Mouse (Mus musculus) testis, postnatal 10 days (tissue): ENCODE measurements at regions not wholly inside any gene's neighbourhood (a gene's known extent, or its start where the extent isn't known, plus 50 kb on each side); places are given as distances from the start of the nearest gene placed in this dataset.

Source experiments
- DNase-seq: peaks from one replicate; pipeline ENCODE4 v3.0.0; 2021; ENCODE audit warnings: low spot score

DNA sequence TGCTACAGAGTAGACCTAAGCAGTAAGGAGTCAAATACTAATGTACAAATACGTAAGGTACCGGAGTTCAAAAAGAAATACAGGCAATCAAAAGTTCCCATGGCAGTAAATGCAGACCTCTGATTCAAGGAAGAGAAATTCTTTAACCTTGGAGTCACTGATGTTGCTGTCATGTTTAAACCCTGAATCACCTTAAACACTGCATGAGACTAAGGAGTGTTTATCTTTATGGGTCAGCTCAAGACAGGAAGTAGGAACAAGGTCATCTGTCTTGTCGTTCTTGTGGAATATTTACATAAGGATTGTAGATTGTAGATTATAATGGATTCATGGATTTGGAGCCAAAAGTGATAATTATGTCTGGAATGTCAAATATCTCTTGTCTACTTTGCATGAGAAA is 1708.7 kb upstream of the Slc10a2 start:
- DNase-seq = no peak

DNA sequence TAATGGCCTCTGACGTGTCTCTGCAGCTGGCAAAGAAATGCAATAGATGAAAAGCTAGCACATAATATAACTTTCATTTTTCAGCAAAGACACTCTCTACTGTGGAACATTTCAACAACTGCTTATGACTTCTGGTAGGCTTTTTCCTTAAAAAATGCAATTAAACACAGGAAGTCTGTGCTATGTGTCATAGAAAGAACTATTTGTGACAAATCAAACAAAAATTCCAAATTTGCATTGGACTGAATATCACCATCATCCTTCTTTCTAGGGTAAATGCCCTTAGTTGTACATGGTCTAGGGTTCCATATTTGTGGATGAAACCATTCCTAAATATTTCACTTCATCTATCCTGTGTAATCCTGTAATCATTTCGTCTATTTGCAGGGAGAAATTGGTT is 1702.0 kb upstream of the Slc10a2 start:
- no peak for DNase-seq

DNA sequence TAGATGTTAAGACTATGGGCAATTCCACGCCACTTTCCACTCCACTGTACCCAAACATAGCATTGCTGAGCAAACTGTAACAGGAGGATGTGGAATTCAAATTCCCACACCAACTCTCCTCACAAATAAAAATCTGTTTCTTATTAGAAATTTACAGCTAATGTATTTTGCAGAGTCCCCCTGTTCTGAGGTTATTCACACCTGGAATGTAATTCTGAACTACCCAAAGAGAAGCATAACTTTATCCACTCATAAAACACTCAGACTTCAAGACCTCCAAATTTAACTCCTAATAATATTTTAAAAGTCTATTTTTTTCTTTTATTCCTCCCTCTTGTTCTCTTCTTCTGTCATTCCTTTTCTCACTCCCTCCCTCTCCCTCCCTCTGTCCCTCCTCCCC is 1698.0 kb upstream of the Slc10a2 start:
- DNase-seq = no peak

DNA sequence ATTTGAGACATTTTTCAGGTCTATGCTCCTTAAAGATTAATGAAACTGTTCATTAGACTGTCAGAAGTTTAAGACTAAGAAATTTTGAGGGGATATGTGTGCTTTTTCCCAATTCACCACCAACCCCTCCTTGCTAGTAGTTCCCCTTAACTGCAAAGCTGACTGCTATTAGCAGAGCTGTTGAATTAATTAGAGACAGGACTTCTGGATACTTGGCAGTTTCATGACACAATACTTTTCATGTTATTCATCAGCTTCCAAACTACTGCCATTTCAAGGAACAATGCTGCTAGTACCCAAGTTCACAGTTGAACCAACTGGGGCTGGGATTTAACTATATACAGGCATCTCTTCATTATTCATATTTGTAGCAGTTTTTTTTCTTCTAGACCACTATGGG is 1695.9 kb upstream of the Slc10a2 start:
- DNase-seq = no peak

DNA sequence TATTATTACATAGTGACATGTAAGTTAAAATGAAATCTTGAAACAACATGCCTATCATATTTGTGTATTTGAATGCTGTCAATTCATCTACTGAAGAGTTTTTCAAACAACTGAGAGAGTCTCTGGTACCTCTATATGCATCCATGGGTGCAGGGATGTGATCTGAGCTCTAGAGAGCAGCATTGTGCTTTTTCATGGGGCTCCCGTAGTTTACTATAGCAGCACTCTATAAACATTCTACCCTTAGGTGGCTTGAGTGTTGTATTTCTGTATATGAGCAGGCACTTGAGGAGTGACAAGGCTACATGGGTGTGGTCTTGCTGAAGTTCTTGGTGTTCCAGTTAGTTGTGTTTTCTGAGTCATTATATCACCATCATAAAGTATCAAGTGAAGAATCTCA is 1683.9 kb upstream of the Slc10a2 start:
- no peak for DNase-seq

DNA sequence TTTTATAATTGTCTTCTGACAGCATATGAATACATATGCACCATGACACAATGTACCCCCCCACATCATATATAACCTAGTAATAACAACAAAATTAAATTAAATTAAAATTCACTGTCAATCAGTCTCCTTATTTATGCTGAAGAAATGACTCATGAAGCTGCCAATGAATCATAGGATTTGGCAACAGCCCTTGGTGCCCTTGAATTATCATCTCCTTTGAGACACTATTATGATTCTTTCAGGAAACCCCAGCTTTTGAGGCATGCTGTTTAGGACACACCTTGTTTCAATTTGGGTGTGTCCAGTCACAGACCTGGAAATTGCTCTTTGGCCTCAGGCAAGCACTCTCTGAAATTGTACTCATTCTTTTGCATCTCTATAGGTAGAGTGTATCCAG is 1675.8 kb upstream of the Slc10a2 start:
- no peak for DNase-seq

DNA sequence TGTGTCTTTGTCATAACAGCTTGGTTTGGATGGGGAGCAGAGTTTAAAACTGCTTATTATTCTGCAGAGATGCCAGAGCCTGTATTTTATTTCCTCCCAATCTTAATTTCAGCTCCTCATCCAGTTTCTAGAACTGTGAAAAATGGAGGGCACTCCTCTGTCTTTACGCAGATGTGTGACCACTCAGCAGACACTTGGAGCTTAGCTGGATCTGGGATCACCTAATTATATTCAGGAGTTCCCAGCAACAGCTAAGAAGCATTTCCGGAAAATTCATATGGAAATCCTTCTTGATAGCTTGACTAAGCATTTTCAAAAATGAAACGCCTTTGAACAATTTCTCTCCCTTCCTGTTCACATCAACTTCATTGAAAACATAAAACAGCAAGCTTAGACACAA is 1670.0 kb upstream of the Slc10a2 start:
- no peak for DNase-seq

DNA sequence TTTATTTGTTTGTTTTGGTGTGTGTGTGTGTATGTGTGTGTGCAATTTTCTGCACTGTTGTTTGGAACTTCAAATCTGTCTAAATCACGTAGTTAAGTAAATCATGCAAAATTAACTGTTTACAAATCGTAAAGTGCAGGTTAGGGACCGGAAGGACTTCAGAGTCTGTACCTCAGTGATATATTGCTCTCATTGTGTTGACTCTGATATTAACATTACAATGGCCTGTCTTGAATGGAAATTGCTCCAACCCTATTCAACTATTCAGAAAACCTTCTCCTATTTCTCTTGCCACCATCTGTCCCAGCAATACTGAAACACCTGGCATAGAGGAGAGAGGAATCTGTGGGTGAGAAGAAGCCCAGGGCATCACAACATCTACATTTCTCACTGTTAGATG is 1624.4 kb upstream of the Slc10a2 start:
- DNase-seq = no peak

DNA sequence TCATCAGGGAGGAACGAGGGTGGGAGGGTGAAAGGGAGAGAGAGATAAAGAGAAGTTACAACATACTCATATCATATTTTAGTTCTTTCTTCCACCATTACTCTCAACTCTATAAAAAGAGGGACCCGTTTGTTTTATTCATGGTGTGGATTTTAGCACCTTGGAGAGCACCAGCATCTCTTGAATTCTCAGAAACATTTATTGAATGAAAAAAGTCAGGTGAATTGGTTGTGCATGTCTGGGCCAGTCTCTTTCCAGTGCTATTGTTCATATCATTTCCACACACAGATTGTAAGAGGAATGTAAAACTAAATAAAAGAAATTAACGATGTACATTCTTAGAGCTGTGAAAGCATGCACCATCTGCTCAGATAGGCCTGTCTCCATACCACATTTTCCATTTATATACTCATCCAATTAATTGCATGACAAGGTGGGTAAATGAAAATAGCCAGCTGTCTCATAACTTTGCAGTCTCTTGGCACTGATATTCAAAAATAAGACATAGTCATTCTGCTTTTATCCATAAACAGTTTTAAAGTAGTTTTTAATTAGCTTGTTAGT is 1603.8 kb upstream of the Slc10a2 start:
- no peak for DNase-seq

DNA sequence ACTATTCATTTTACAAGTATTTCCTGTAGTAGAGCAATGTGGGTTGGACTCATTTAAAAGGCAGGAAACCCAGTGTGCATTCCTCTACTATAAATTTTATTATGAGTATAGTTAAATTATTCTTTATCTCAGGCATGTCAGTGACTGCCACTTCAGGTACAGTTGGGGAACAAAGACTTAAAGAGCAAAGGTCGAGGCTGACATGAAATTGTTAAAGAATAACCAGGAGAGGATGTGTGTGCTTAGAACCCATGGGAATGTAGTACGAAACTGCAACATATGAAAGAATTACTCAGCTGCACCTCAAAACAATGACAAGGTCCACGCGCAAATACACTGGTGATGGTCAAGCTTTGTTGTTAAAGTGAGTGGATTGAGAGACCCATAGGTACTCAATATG is 1583.4 kb upstream of the Slc10a2 start:
- no peak for DNase-seq

DNA sequence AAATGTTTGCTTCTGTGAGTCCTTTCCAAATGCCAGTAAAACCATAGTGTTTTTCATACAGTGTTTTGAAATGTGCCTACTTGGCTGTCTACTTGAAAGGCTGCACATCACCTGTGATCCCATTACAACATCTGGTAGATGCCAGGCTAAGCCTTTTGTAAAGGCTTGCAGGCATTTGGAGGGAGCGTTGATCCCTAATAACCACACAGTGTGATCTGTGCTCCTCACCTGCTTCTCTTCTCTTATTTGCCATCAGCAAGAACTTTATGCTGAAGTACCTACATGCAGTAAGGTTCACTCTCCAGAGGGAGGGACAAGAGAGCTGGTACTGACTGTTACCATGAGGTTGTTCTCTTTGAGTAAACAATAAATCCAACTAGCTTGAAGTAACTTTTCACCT is 1553.7 kb upstream of the Slc10a2 start:
- no peak for DNase-seq

DNA sequence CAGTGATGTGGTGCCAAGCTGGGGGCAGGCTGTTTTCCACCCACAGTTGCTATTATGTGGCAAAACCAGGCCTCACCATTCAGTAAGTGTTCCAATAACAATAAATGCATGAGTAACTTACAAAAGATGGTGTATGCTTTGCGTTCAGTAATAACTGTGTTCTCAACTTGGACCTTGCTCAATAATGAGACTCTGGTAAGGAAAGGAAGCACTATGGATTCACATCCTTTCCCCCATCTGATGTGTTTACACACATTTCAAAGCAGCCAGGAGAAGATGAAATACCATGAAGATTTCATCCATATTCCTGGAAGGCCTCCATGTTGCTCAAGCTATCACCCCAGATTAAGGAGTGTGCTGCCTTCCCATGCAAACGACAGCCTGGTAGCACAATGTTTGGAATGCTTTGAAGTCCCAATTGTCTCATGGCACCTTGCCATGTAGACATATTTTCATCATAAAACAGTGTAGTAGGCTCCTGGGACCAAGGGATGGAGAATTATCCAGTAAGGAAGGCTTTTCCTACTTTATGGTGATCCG is 1552.4 kb upstream of the Slc10a2 start:
- no peak for DNase-seq

DNA sequence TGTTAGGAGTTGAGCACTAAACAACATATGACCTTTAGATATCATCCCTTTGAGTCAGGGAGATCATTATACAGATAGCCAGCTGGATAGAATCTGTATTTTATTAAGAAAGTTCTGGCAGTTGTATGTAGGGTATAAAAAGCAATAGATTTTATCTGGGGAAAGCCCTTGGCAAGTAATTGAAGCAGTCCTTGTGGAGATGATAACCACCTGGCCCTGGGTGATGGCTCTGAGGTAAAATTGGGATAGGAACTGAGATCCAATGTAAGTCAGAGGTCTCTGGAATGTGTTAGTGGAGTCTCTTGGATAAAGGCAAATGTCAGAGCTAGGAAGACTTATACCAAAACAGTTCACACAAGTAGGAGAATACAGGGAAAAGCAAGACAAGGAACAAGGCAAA is 1547.0 kb upstream of the Slc10a2 start:
- DNase-seq = no peak

DNA sequence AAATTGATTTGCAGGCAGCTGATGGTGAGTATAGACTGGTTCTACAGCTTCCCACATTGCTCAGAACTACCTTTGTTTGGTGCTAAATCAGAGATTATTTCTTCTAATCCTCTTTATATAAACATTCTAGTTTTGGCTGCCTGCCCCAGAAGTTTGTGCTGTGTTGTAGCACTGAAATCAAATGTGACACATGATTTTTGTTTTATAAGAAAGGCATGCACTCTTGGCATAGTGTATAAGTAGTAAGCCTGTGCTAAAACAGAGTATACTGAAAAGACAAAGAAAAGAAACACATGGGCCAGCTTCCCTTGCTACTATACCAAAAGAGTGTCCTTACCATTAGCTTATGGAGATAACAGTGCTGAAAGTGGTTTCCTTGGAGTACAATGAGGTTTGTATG is 1542.9 kb upstream of the Slc10a2 start:
- no peak for DNase-seq

DNA sequence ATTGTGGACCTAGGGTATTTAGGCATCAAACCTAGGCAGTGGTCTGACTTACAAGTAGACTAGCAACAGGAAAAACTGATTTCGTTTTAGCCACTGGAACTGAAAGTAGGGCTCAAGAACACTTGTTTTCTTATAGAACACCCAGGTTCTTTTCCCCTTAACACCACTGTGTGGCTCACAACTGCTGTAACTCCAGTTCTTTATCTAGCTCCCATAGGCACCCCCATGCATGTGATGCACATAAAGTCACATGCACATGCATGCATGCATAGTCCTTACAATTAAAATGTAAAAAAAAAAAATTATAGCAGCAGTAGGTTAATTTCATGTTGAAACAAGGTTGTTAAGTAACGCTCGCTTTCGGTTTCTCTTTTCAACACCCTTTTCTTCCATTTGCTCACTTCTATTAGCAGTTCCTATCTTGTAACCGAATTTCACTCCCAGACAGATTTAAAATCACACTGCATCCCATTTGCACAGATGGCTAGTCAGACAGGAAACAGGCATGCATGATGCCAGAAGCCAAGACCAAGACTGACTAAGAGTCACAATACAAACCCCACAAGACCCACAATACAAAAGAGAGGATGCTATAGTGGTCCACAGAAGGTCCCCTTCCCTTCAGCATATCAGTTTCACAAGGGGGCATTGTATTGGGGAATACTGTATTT is 1540.3 kb upstream of the Slc10a2 start:
- no peak for DNase-seq

DNA sequence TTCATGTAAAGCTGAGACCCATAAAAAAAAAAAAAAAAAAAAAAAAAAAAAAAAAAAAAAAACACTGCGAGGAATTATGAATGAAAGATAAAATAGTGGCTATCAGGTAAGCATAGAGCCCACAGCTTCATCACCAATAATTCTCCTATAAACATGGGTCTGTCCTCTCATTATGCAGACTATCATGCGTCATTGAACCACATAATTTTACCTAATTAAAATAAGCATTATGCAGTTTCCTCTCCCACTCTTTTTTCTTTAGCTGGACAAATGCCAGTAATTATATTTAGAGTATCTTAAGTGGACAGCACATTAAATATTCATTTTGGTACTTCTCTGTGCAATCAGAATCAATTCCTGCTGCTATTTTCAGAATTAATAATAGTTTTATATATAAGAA is 1539.2 kb upstream of the Slc10a2 start:
- no peak for DNase-seq

DNA sequence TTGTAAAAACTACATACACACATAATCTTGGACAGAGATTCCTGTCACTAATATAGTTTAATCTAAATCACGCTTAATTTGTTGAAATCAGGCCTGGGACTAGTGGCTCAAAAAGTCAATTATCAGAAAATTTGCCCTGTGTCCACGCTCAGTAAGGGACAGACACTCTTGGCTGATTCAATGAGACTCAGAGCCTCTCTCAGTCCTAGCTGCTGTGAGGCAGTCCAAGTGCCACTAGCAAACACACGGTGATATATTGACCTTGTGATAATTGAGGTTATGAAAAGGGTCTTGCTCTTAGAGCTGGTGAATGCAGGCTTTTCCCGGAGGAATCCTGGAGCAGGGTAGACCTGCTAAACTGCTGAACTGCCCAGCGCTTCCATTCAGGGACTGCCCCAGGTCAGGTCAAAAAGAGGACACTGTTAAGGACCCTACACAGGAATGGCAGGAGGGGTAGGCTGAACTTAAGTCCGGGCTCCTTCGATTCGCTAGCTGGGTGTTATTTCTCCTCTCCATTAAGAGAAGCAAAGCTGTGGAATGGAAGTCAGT is 1521.9 kb upstream of the Slc10a2 start:
- DNase-seq = no peak

DNA sequence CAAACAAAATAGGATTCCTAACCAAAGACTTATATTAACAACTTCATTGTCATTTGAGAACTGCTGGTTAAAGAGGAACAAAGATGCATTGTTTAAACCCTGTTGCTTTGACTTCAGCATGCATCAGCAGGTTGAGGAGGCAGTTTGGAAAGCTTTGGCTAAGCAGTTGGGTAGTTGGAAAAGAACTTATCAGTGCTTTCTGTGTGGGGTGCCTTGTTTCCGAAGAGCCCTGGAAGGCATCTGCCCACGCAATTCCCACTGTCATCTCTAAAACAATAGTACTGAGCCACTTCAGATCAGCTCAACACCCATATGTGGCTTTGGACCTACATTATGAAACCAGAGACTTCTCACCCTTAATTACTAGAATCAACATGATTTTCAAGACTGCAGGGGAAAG is 1503.7 kb upstream of the Slc10a2 start:
- no peak for DNase-seq

DNA sequence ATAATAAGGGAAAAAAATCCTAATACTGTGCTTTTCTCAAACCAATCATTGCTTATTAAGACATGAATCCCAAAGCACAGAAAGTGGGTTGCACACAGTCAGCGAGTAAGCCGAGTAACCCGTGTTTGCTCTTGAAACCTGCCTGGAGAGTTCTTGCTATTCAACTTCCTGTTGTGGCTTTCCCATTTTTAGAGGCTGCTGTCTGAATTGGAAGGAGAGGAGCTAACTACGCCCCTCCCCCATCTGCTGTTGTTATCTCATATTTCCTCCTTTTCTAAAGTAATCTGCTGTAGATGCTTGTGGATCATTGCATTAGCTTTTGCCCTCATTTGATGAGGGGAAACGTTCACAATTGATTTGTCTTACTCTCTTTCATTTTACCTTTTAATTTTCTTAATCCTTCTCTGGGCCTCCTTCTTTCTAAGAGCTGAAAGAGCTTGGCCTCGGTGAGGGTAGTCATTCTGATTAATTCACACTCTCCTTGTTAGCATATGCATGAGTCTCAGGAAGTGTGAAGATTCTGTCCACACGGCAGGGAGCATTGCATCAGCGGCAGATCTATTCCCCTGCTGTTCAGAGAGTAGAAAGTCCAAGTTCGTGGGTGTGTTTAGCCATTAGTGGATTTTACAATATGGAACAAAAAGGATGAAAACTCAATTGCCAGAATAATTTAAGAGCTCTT is 1501.8 kb upstream of the Slc10a2 start:
- no peak for DNase-seq

DNA sequence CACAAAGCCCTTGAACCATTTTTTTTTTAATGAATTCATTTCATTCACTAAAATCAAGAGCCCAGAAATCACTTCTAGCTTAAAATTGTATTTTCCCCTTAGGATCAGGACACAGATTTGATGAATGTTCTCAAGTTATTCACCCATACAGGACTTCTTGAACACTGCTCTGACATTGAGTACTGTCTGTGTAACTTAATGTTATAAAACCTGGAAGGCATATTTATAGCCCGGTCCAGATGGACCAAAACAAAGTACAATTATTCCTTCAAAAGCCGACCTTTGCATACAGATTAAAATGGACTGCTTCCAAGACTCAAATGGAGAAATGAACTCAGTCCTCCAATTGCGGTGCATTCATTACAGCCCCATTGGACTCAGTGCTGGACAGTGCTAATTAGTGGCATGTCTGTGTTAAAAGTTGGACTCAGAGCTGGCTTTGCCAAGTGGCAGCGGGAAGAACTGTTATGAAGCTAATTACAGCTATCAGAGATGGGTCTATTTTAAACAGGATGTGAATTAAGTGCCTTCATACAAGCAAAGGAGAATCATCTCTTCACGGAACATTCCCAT is 1499.2 kb upstream of the Slc10a2 start:
- no peak for DNase-seq

DNA sequence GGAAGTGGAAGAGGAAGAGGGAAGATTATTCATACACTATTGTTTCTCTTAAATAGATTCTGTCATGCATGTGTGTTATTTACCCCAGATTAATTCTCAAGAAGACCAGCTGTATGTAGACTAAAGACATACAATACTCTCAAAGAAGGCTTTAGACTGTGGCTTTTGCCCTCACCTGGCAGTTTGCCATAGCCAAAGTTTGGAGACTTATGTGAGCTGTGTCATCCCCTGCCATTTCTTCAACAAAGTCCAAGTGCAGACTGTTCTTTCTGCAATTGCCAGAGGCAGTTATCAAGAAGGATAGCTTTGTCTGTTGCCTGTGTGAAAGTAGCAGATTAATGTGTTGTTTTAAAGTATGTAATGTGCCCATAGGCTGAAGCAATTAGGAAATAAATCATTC is 1485.0 kb upstream of the Slc10a2 start:
- peak; percentile 42 for DNase-seq

DNA sequence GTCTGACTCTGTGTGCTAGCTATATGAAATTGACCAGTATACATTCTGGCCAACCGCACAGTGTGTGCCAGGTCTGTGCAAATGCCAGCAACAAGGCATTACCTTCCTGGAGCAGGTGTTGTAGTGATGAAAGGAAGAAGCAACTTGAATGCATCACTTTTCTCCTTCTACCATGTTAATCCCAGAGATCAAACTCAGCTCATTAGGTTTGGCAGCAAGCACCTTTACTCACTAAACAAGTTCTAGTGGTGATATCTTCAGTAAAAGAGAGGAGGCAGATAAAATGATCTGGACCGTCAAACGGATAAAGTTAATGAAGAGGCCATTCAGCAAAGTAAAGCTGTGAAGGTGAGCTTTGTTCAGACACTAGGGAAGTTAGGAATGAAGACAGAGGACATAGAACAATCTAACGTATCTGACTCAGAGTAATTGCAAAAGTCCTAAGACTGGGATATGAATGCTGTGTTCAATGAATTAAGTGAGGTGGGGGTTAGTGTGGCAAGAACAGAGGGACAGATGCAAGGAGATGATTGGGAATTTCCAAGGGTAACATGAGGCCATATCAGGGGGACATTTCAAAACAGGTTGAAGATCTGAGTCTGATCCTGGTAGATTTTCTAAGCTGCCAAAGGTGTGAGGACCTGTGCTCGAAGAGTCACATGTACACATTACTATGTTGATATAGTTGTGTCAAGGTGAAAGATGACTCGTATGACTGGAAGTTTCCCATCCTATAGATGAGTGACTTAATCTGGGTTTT is 1478.4 kb upstream of the Slc10a2 start:
- DNase-seq = no peak
